Mouse (Mus musculus) midbrain, embryonic 15.5 days (tissue): ENCODE data around the gene Klhl13. TPM values are rescaled to one million over a fixed set of nuclear protein-coding genes. Genes with fewer than 3 reads are reported as not detected.

ENCODE experiments used
- ATAC-seq: fragments of 200-750 bp; cut with Nextera tagmentation; replicated peaks from 2 replicates; pipeline ENCODE4 v1.8.0; 2017; ENCODE audit warnings: moderate TSS enrichment
- H3K27ac ChIP-seq: fragments of 300-500 bp; sonication (generic); 2 replicates; pipeline ENCODE4 v1.5.1; 2015; ENCODE audit warnings: mild to moderate bottlenecking, inconsistent platforms
- H3K27me3 ChIP-seq: fragments of 300-500 bp; sonication (generic); replicated peaks from 2 replicates; pipeline ENCODE4 v1.6.1; 2015; ENCODE audit warnings: inconsistent platforms
- H3K36me3 ChIP-seq: fragments of 300-500 bp; sonication (generic); replicated peaks from 2 replicates; pipeline ENCODE4 v1.6.1; 2015; ENCODE audit warnings: inconsistent platforms
- H3K4me1 ChIP-seq: fragments of 300-500 bp; sonication (generic); 2 replicates; pipeline ENCODE4 v1.6.1; 2015; ENCODE audit warnings: inconsistent platforms
- H3K4me2 ChIP-seq: fragments of 300-500 bp; sonication (generic); 2 replicates; pipeline ENCODE4 v1.6.1; 2015; ENCODE audit warnings: inconsistent platforms, mild to moderate bottlenecking, moderate library complexity
- H3K4me3 ChIP-seq: fragments of 300-500 bp; sonication (generic); 2 replicates; pipeline ENCODE4 v1.5.1; 2015; ENCODE audit warnings: mild to moderate bottlenecking, inconsistent platforms
- H3K9ac ChIP-seq: fragments of 300-500 bp; sonication (generic); 2 replicates; pipeline ENCODE4 v1.6.1; 2015; ENCODE audit warnings: mild to moderate bottlenecking, inconsistent platforms
- H3K9me3 ChIP-seq: fragments of 300-500 bp; sonication (generic); 2 replicates; pipeline ENCODE4 v1.6.1; 2016; ENCODE audit warnings: inconsistent platforms
- WGBS: fragments of 180-500 bp; shearing (Covaris S2); methylation state at CpG from one replicate; pipeline ENCODE4 v1.1.7; 2015; ENCODE audit warnings: mixed read lengths; 5-methylcytosine and 5-hydroxymethylcytosine counted together
- polyA plus RNA-seq: library from polyadenylated mRNA; unstranded; fragments of >200 nt; fragmentation: Nextera tagmentation; extraction: Ambion mirVana; gene quantifications from 2 replicates; pipeline ENCODE4 v1.2.1, GENCODE M21; 2015

The Klhl13 gene
- polyA plus RNA-seq, 1 experiment from 2014 or later: 179 TPM

GRCm38 (mm10) chrX:23267601-23268000, 97.3 kb downstream of the Klhl13 start:
- 36% methylated on average over 1 of the region's 1 CpGs for WGBS
- Histone ChIP-seq H3K27ac (no peak overlapping the region), H3K36me3 (no peaks in the 10 kb centered on the region), H3K4me2 (no peak overlapping the region), H3K9me3 (no peaks in the 10 kb centered on the region), H3K4me3 (no peak overlapping the region), H3K27me3 (no peaks in the 10 kb centered on the region), H3K4me1 (no peaks in the 10 kb centered on the region), H3K9ac (no peak overlapping the region)
- ATAC-seq: no peak

GRCm38 (mm10) chrX:23248752-23249151, 116.1 kb downstream of the Klhl13 start:
- H3K27me3 ChIP-seq: no peaks in the 10 kb centered on the region
- ATAC-seq: peak; percentile 73; the same call in 1 of the 2 replicates
- H3K4me1 ChIP-seq: no peaks in the 10 kb centered on the region
- H3K27ac ChIP-seq: no peak overlapping the region
- H3K4me2 ChIP-seq: no peak overlapping the region
- H3K9ac ChIP-seq: no peak overlapping the region
- no peak overlapping the region for H3K4me3 ChIP-seq
- no peaks in the 10 kb centered on the region for H3K9me3 ChIP-seq
- no peaks in the 10 kb centered on the region for H3K36me3 ChIP-seq
